19 mouse cellular contexts compared by ENCODE assay signal in genomic region chr17:15748022-15748421, GRCm38 (mm10).
"Had no signal": no experiment of that assay in that cellular context is flagged by ENCODE, and none has a peak within 500 bp of the region (broad histone marks: within the 10 kb centered on the region; RNA-seq: fewer than 3 reads in every experiment).

No protein-coding gene starts in this region.

- H3K9me3 ChIP-seq: midbrain, embryonic 10.5 days; midbrain, embryonic 12.5 days; neural tube, embryonic 13.5 days; neural tube, embryonic 15.5 days had no signal

- H3K4me1 ChIP-seq: midbrain, embryonic 10.5 days; midbrain, embryonic 12.5 days; neural tube, embryonic 13.5 days; neural tube, embryonic 15.5 days had no signal

- DNase-seq: lung, adult 18-20 months; lung, embryonic 14.5 days; lung, postnatal 10 days; lung, postnatal 4 days; midbrain, embryonic 14.5 days; retina, postnatal 1 day; right cerebral cortex, adult 18-20 months; right cerebral cortex, postnatal 25 days; right cerebral cortex, postnatal 4 days; spleen, adult 18-20 months; thymus, adult 2 months; thymus, postnatal 25 days; thymus, postnatal 4 days had no signal

- ATAC-seq: midbrain, embryonic 16.5 days had no signal

- H3K27me3 ChIP-seq: midbrain, embryonic 12.5 days; neural tube, embryonic 13.5 days; neural tube, embryonic 15.5 days had no signal

- H3K4me3 ChIP-seq: midbrain, embryonic 10.5 days; midbrain, embryonic 12.5 days; myocyte; neural tube, embryonic 13.5 days; neural tube, embryonic 15.5 days had no signal

- H3K27ac ChIP-seq: midbrain, embryonic 10.5 days; midbrain, embryonic 12.5 days; neural tube, embryonic 13.5 days; neural tube, embryonic 15.5 days had no signal

- H3K4me2 ChIP-seq: lung, embryonic 14.5 days; midbrain, embryonic 12.5 days; neural tube, embryonic 13.5 days; neural tube, embryonic 15.5 days had no signal

- H3K9ac ChIP-seq: lung, embryonic 14.5 days; midbrain, embryonic 12.5 days; neural tube, embryonic 13.5 days; neural tube, embryonic 15.5 days had no signal
